Mouse (Mus musculus): Measurements from ENCODE around the gene Ppp1r15b.

Ppp1r15b gene

GRCm38 (mm10) chr1:133124137-133124536 is 6.8 kb upstream of the Ppp1r15b start:
- peak; percentile 30 for DNase-seq

DNA sequence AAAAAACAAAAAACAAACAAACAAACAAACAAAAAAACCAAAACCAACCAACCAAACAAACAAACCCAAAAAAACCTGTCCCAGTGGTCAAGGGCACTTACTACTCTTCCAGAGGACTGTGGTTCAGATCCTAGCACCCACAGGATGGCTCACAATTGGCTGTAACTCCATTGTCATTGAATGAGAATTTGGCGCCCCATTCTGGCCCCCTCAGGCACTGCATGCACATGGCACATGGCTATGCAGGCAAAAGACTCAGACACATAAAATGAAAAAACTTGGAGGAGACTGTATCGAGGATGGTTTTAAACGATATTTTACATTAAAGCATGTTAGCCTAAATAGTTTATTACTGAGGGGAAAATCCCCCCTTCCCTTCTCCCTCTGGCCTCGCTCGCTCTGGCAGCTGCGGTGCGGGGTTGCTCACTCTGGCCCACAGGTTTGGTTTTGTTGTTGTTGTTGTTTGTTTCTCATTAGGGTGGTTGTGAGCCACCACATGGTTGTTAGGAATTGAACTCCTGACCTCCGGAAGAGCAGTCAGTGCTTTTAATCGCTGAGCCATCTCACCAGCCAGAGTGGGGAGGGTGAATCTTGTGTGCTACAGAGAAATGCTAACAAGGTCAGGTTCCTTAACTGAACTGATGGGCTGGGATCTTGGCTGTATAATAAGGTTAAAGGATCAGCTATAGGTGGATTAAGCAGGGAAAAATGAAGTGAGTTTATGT is 5.1 kb upstream of the Ppp1r15b start:
- peak; percentile 32 for DNase-seq

- DNase-seq, result no peak
Measured at GRCm38 (mm10) chr1:133126365-133126740, 4.6 kb upstream of the Ppp1r15b start.

DNA sequence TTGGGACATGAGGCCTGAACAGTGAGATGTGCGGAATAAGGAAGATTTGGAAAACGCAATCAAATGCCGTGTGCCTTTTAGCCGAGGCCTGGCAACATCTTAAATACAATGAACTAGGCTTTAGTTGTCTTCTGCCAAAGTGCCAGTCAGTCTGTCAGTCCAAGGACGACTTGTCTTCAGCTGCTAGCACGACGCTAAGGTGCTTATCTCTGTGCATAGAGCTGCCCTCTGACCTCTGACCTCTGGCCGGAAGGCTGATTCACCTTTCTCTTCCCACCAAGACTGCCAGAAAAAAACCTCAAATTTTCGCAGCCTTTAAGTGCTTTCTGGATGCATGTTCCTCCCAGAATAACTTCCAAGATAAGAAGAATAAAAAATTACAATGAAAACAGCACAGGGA is 3.6 kb upstream of the Ppp1r15b start:
- DNase-seq, result no peak

DNA sequence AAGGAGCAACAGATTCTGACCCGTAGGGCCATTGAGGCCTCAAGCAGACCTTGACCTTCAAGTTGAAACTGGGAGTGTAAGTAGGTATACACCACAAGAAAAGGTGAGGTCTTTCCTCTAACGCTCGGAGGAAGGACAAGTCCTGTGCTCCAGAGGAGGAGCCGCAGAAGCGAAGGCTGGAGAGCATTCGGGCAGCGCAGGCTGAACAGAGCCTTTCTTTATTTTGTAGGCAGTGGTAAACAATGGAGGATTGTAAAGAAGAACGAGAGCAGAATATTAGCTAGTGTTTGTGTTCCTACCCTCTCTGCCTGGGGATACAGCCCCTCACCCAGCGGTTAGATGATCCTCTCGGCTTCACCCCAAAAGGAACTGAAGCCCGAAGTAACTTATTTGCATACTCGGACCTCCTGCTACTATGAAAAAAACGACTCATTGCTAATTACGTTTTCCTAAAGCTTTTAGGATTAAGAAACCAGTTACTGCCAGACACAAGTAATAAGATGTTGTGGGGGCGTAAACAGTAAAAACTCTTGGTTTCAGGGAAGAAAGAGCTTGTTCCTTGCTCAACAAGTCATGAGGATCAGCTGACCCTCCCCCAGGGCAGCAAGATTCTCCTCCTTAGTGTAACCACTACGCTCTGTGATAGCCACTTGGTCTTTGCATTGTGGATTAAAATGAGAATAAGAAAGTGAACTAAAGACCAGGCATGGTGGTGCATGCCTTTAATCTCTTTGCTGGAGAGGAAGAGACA is 1.3 kb upstream of the Ppp1r15b start:
- DNase-seq, result peak; percentile 44

- no peak for DNase-seq
Measured at GRCm38 (mm10) chr1:133131561-133131905, 590 bp downstream of the Ppp1r15b start.

GRCm38 (mm10) chr1:133131936-133132335 is 993 bp downstream of the Ppp1r15b start:
- peak; percentile 43 for DNase-seq

- peak; percentile 49 for DNase-seq
Measured at GRCm38 (mm10) chr1:133132388-133133326, 1.7 kb downstream of the Ppp1r15b start.

DNA sequence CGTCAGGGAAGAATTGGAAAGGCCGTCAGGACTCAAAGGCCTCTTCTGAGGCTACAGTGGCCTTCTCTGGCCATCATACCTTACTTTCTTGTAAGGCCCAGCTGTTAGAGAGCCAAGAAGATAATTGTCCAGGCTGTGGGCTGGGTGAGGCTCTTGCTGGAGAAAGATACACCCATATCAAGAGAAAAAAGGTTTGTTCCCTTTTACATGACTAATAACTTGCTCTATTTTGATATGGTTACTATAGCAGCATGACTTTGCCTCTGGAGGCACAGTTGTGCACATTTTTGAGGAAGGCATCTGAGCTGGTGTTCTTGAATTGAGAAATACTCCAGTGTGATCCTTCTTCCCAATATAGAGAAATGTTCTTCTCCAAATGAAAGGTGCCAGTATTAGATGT is 2.5 kb downstream of the Ppp1r15b start:
- peak; percentile 70 for DNase-seq

DNA sequence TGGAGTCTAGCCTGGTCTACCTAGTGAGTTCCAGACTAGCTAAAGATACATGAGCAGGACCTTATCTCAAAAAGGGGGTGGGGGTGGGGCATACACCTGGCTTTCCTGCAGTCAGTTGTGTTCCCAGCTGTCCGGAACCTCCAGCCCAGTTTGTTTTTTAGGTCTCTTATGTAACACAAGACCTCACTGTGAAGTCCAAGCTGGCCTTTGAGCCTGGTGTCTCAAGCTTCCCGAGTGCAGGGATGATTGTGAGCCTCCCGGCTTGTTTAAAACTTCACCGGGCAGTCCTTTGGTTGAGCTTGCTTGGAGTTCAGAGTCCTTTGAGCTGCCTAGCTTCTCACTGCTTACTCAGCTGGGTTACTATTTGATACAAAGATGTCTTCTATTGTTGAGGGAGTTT is 3.1 kb downstream of the Ppp1r15b start:
- peak; percentile 63 for DNase-seq

- peak; percentile 49 for DNase-seq
Measured at GRCm38 (mm10) chr1:133134881-133135280, 3.9 kb downstream of the Ppp1r15b start.

DNA sequence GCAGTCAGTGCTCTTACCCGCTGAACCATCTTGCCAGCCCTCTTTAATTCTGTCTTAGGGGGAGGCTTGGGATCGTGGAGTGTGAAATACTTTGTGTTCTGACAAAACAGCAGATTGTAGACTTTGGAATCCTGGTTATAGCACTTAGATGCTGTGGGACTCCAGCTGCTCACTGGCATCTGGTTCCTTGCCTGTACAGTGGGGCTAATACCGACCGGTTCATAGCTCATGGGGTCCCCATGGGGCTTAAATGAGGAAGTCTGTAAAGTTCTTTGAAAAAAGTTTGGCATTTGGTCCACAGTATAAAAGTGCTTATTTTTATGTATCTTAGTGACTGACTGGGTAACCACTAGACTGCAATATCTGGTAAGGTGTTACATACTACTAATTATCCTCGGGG is 4.9 kb downstream of the Ppp1r15b start:
- no peak for DNase-seq

DNA sequence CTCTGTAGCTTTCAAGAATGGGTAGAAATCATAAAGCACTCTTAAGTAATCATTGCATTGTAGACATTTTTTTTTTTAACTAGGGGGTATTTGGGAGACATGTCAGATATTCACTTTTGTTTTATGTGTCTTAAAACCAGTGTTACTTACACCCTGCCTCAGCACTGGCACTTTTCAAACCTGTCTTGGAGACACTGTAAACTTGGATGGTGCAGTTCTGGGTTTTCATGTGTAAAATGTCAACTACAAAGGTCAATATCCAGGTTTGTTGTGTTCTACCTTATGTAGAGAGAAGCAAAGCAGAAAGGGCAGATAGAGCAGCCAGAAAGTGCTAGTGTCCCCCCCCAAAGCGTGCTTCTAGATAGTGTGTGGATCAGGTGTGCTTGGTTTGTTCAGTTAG is 7.5 kb downstream of the Ppp1r15b start:
- DNase-seq, result no peak

DNA sequence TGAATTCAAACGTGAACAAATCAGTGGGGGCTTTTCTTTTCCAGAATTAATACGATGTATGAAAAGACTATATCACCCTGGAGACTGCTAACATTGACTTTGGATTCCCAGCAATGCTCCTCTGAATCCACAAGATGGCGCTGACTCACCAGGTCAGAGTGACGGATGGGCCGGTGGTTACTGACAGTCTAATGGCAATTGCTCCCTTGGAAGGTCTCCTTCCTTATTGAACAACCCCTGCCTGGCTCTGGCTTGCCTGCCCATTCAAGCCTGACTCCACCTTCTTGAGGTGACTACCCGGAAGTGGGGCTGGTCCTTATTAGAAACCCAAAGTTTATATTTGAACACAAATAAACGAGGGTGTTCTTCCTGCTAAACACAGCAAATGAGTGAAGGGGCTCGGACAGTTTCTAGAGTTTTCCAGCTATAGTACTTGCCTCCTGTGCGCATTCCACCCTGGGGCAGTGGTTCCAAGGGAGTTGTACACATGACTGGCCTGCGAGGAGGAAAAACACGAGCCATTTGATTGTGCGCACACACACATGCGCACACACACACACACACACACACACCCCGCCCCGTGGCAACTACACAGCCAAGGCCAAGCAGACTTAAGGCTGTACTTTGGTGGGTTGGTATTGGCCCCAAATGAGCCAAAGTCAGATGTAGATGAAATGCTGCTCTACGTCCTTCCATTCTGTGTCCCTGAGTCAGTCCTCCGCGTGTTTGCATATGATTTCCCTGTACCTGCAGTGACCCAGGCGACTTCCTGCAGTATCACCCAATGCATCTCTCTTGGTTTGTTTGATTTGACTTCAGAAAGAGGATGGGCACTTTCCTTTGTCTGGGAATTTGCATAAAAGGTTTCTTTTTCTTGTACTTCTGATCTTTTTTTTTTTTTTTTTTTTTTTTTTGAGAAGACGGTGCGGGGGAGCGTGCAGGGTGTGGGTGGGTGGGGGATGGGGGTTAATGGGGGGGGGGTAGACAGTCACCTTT is 15.4 kb downstream of the Ppp1r15b start:
- DNase-seq, result peak; percentile 52

GRCm38 (mm10) chr1:133147324-133147723 is 16.4 kb downstream of the Ppp1r15b start:
- no peak for DNase-seq

DNA sequence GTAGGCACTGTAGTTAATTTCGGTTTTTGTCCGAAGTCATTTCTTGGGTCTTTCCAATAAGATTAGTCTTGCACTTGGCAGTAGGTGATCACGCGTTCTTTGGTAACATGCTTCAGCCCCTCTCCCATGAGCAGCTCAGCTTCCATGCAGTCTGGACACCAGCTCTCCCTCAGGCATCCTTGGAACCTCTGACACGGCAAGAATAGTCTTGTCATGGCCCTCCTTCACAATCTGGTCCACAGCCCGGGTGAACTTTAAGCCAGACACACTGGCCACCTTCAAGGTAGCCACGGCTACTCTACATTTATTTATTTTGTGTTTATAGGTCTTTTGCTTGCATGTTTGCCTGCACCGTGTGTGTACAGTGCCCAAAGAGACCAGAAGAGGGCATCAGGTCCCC is 17.2 kb downstream of the Ppp1r15b start:
- DNase-seq, result no peak

GRCm38 (mm10) chr1:133150556-133150955 is 19.6 kb downstream of the Ppp1r15b start:
- no peak for DNase-seq

GRCm38 (mm10) chr1:133152213-133152612 is 21.3 kb downstream of the Ppp1r15b start:
- DNase-seq, result no peak

GRCm38 (mm10) chr1:133155270-133155669 is 24.3 kb downstream of the Ppp1r15b start:
- DNase-seq, result no peak

DNA sequence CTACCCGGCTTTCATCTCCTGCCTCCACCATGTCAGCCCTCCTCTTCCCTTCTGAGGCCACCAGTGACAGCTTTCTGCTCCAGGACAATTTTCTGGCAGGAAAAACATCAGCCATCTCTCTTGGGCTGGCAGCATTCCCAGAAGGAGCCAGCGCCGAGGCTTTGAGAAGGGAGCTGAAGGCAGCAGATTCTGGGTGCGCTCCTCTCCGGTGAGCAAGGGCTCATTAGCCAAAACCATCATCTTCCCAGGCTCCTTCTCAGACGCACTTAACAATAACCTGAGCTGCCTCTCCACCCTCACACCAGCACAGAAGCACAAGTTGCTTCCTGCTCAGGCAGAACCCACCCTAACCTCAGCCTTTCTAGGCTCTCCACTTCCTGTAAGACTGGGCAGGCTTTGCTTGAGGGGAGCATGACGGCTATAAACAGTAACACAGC is 28.2 kb downstream of the Ppp1r15b start:
- no peak for DNase-seq

- no peak for DNase-seq
Measured at GRCm38 (mm10) chr1:133161559-133161958, 30.6 kb downstream of the Ppp1r15b start.

GRCm38 (mm10) chr1:133162046-133162445 is 31.1 kb downstream of the Ppp1r15b start:
- no peak for DNase-seq
